Mouse (Mus musculus) neural tube, embryonic 11.5 days (tissue): ENCODE measurements around the gene Zfp618. TPM values are rescaled to one million over a fixed set of nuclear protein-coding genes. Genes with fewer than 3 reads are reported as not detected.

Source experiments
- ATAC-seq: fragments of 200-750 bp; cut with Nextera tagmentation; 2 replicates; pipeline ENCODE4 v1.8.0; 2017; ENCODE audit warnings: moderate number of reproducible peaks, mild to moderate bottlenecking, moderate TSS enrichment, moderate library complexity; ENCODE audit not compliant: insufficient read depth, low FRiP score, low TSS enrichment
- DNase-seq: peaks from one replicate; pipeline ENCODE4 v3.0.0-alpha.2; 2015; ENCODE audit warnings: low spot score
- H3K27ac ChIP-seq: fragments of 300-500 bp; sonication (generic); 2 replicates; pipeline ENCODE4 v1.5.1; 2014; ENCODE audit warnings: low read depth, mild to moderate bottlenecking, low read length
- H3K27me3 ChIP-seq: fragments of 300-500 bp; sonication (generic); 2 replicates; pipeline ENCODE4 v1.6.1; 2014; ENCODE audit warnings: mild to moderate bottlenecking, low read length, mixed read lengths; ENCODE audit not compliant: control insufficient read depth, insufficient read depth
- H3K36me3 ChIP-seq: fragments of 300-500 bp; sonication (generic); 2 replicates; pipeline ENCODE4 v1.6.1; 2014; ENCODE audit warnings: mild to moderate bottlenecking, low read length, moderate library complexity, mixed read lengths; ENCODE audit not compliant: control insufficient read depth, insufficient read depth
- H3K4me1 ChIP-seq: fragments of 300-500 bp; sonication (generic); 2 replicates; pipeline ENCODE4 v1.6.1; 2014; ENCODE audit warnings: low read length, mixed read lengths; ENCODE audit not compliant: control insufficient read depth, insufficient read depth
- H3K4me2 ChIP-seq: fragments of 300-500 bp; sonication (generic); 2 replicates; pipeline ENCODE4 v1.6.1; 2014; ENCODE audit warnings: low read depth, mild to moderate bottlenecking, moderate library complexity
- H3K4me3 ChIP-seq: fragments of 300-500 bp; sonication (generic); 2 replicates; pipeline ENCODE4 v1.5.1; 2014; ENCODE audit warnings: low read depth, low read length
- H3K9ac ChIP-seq: fragments of 300-500 bp; sonication (generic); 2 replicates; pipeline ENCODE4 v1.6.1; 2014; ENCODE audit warnings: mild to moderate bottlenecking, low read length
- H3K9me3 ChIP-seq: fragments of 300-500 bp; sonication (generic); 2 replicates; pipeline ENCODE4 v1.6.1; 2016; ENCODE audit warnings: low read length; ENCODE audit not compliant: control insufficient read depth
- WGBS: fragments of 180-500 bp; shearing (Covaris S2); extraction: QIAGEN DNeasy Blood & Tissue Kit; methylation state at CpG from one replicate; pipeline ENCODE4 v1.1.7; 2014; 5-methylcytosine and 5-hydroxymethylcytosine counted together
- polyA plus RNA-seq: library from polyadenylated mRNA; unstranded; fragments of >200 nt; fragmentation: Nextera tagmentation; extraction: Ambion mirVana; gene quantifications from 2 replicates; pipeline ENCODE4 v1.2.1, GENCODE M21; 2014

Zfp618 gene
- polyA plus RNA-seq, 1 experiment from 2014 or later: 54.3 TPM

DNA sequence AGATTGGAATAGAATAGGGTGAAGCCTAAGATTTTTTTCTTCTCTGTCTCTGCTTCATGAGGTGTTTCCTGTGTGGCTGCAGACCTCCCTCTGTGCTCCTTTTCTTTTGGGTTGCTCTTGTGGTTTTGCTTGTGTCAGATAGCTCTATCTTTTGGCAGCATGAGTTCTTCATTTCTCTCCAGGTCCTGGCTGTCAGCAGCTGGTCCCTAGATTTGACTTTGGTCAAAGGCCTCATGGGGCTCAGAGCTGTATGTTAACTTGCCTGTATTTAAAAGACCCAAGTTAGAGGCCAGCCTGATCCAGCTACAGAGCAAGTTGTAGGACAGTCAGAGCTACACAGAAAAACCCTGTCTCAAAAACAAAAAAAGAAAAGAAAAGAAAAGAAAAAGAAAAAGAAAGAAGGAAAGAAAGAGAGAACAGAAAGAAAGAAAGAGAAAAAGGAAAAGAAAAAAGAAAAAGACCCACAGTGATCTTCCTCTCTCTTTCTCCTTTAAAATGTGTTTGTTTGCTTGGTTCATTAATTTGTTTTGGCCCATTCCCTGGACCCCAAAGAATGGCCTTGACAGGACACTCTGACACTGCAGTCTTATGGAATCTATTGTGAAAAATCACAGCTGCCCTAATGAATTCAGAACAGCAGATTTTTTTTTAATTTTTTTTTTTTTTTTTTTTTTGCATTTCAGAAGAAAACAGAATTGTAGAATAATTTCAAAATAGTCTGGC lies 84.4 kb downstream of the Zfp618 start:
- no peaks in the 10 kb centered on the region for H3K36me3 ChIP-seq
- ATAC-seq (no peak), DNase-seq (no peak)
- no peaks in the 10 kb centered on the region for H3K27me3 ChIP-seq
- peaks cover 6% of the 10 kb centered on the region for H3K4me1 ChIP-seq
- H3K27ac ChIP-seq: no peak overlapping the region
- no peak overlapping the region for H3K9ac ChIP-seq
- no peak overlapping the region for H3K4me3 ChIP-seq
- H3K9me3 ChIP-seq: no peaks in the 10 kb centered on the region
- no peak overlapping the region for H3K4me2 ChIP-seq

DNA sequence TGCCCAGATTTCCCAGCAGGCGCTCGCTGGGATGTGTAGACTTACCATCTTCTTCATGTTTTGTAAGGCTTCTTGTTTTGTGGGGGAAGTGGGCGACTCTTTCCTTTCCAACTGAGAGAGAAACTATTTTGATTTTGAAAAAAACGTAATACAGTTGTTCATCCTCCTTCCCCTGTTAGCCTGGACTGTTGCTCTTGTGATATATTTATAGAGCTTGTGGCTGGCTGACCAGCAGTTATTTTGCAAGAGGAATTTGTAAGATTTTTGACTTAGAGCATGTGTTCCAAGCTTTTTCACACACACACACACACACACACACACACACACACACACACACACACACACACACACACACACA lies 84.9 kb downstream of the Zfp618 start:
- no peaks in the 10 kb centered on the region for H3K36me3 ChIP-seq
- H3K27ac ChIP-seq: no peak overlapping the region
- H3K4me1 ChIP-seq: peaks cover 6% of the 10 kb centered on the region
- no peaks in the 10 kb centered on the region for H3K9me3 ChIP-seq
- 85% methylated on average over 4 of the region's 4 CpGs for WGBS
- DNase-seq: no peak
- H3K9ac ChIP-seq: no peak overlapping the region
- no peak overlapping the region for H3K4me2 ChIP-seq
- no peaks in the 10 kb centered on the region for H3K27me3 ChIP-seq
- no peak for ATAC-seq
- no peak overlapping the region for H3K4me3 ChIP-seq

DNA sequence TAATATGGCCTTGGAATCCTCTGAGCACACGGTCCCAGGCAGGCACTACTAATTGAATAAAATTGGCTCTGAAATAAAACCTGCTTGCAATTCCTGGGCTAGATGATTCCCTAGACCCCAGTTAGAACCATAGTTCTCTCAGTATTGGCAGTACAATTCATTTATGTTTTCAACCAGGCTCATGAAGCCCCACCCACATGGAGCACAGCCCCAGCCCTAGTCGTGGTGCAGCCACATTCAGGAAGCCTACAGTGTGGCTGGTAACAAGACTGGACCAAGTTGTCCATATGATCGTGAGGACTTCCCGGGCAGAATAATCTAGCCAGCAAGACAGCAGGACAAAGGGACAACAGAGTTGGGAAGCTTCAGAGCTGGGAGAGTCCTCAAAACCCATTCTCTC lies 85.6 kb downstream of the Zfp618 start:
- H3K9ac ChIP-seq: no peak overlapping the region
- DNase-seq (no peak), ATAC-seq (no peak)
- peaks cover 7% of the 10 kb centered on the region for H3K4me1 ChIP-seq
- H3K9me3 ChIP-seq: no peaks in the 10 kb centered on the region
- no peaks in the 10 kb centered on the region for H3K36me3 ChIP-seq
- 76% methylated on average over 4 of the region's 4 CpGs for WGBS
- no peak overlapping the region for H3K4me2 ChIP-seq
- no peaks in the 10 kb centered on the region for H3K27me3 ChIP-seq
- no peak overlapping the region for H3K27ac ChIP-seq
- H3K4me3 ChIP-seq: no peak overlapping the region

DNA sequence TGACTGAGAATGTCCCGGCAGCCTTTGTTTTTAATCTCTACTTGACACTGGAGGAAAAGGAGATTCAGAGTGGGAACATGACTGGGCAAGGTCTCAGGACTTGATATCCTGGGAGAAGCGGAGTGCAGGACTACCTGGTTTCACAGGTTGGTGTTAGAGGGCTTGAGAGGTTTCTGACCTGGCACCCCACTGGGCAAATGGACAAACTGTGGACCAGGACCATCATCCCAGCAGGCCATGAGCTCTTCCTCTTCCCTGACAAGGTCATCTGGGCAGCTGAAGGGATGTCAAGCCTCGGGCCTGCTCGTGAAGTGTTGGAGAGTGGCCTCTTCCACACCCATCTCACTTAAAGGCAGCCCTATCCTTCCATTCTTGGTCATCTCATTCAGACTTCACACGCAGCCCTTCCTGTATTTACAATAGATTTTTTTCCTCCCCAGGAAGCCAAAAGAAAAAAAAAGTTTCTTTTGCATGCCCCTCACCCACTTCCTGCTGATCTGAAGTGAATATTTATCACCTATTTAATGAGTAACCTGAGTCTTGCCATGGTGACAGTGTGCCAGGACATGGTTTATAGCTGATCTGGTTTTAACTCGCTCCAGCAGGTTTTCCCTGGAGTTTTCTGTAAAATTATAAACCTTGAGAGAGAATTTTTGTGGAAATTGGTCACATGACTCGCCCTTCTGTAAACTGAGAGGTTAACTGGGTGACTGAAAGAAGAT lies 86.7 kb downstream of the Zfp618 start:
- H3K4me3 ChIP-seq: no peak overlapping the region
- H3K9ac ChIP-seq: no peak overlapping the region
- no peak overlapping the region for H3K27ac ChIP-seq
- 57% methylated on average over 7 of the region's 7 CpGs for WGBS
- ATAC-seq (no peak), DNase-seq (no peak)
- peaks cover 18% of the 10 kb centered on the region for H3K4me1 ChIP-seq
- no peaks in the 10 kb centered on the region for H3K27me3 ChIP-seq
- H3K9me3 ChIP-seq: no peaks in the 10 kb centered on the region
- H3K4me2 ChIP-seq: no peak overlapping the region
- no peaks in the 10 kb centered on the region for H3K36me3 ChIP-seq

DNA sequence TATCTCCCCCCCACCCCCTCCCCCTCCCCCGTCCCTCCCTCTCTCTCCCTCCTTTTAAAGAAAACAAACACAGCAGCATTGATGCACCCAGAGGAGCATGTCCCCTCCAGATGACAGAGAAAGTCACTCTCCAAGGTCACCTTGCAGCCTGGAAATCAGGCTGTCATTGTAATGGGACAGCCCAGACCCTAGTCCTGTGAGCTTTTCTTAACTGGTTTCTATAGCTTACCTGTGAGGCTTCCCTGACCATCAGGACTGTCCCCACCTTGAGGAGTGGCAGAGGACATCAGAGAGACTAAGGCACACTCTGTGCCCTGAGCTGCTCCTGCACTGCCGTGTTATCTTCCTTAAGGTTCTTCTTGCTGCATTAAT lies 87.3 kb downstream of the Zfp618 start:
- H3K4me2 ChIP-seq: no peak overlapping the region
- no peak for ATAC-seq
- no peaks in the 10 kb centered on the region for H3K27me3 ChIP-seq
- H3K27ac ChIP-seq: no peak overlapping the region
- H3K4me1 ChIP-seq: peaks cover 19% of the 10 kb centered on the region
- no peak overlapping the region for H3K4me3 ChIP-seq
- H3K36me3 ChIP-seq: no peaks in the 10 kb centered on the region
- H3K9me3 ChIP-seq: no peaks in the 10 kb centered on the region
- H3K9ac ChIP-seq: no peak overlapping the region
- 61% methylated on average over 2 of the region's 2 CpGs for WGBS
- DNase-seq: no peak

DNA sequence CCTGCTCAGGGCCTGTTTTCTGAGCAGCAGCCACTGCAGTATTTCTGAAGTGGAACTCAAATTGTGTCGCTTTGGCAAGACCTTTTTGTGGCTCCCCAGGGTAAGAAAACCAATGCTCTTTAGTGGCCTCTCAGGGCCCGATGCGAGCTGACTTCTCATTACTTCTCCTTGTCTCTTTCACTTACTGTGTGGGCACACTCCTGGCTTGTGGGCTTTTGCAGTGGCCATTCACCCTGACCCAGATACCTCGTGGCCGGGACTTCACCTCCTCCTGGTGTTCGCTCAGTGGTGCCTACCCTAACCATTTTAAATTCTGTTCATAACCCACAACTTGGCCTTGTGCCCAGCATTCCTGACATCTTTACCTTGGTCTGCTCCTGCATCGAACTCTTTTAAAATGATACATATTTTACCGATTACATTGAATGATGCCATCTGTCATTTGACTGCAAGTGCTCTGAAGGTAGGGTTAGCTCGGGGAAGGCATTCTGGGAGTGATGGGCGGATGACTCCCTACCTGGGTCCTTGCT lies 89.9 kb downstream of the Zfp618 start:
- Histone ChIP-seq H3K27me3 (no peaks in the 10 kb centered on the region), H3K36me3 (no peaks in the 10 kb centered on the region), H3K9ac (no peak overlapping the region), H3K4me3 (no peak overlapping the region), H3K4me2 (no peak overlapping the region), H3K27ac (no peak overlapping the region), H3K4me1 (peaks cover 19% of the 10 kb centered on the region), H3K9me3 (no peaks in the 10 kb centered on the region)
- DNase-seq (no peak), ATAC-seq (no peak)
- 81% methylated on average over 10 of the region's 10 CpGs for WGBS

DNA sequence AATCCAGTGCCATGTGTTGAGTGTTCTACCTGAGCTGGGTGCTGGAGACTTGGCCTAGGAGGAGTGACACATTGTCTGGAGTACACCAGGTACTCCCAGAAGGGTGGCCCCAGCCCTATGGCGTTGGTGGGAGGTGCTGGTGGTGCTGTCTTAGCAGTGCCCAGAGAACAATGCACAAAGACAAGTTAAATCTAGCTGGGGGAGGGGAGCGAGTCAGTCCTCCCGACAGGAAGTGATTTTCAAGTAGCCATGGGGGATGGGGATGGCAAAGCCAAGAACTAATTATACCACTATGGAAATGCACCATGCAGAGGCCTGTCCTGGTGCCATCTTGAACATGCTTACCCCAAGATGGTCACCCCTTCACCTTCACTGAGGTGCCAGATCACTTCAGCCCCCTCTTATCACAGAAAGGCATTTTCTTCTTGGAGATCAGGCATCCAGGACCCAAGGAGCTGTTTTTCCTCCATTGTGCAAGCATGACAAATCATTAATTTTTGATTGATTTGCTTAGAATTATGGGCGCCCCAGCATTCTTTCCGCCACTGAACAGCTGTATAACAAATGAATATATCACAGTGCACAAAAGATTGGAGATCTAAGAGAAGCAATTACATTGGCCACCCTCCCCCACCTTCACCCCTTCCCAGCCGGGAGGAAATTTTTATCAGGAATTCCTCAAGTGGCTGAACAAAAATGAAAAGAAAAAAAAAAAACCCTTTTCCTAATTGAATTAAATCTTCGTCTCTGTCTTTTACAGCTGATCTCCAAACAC lies 91.5 kb downstream of the Zfp618 start:
- DNase-seq (peak; percentile 68), ATAC-seq (peak; percentile 74)
- H3K9ac ChIP-seq: no peak overlapping the region
- no peaks in the 10 kb centered on the region for H3K27me3 ChIP-seq
- peak overlapping the region; percentile 90 for H3K27ac ChIP-seq
- H3K36me3 ChIP-seq: no peaks in the 10 kb centered on the region
- H3K4me3 ChIP-seq: no peak overlapping the region
- H3K4me1 ChIP-seq: peaks cover 18% of the 10 kb centered on the region
- 0 out of 2 replicates have a peak overlapping the region, but pooled peaks have one; percentile 2 for H3K4me2 ChIP-seq
- no peaks in the 10 kb centered on the region for H3K9me3 ChIP-seq
- WGBS: 40% methylated on average over 7 of the region's 7 CpGs

DNA sequence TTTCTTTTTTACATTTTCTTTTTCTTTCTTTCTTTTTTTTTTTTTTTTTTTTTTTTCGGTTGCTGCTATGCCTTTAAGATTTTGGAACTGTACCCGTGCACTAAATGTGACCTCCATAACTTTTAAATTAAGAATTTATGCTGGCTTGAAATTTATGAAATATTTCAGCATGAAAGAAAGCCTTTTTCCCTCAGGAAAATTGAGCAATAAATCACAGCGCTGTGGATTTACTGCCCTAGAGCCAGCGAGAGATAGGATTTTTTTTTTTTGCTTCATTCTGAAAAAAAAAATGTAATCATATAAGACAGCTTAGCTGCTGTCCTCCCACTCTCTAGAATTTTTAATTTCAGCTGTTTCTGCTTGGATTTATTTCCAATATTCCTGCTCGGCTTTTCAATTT lies 92.2 kb downstream of the Zfp618 start:
- Histone ChIP-seq H3K9ac (no peak overlapping the region), H3K4me1 (peaks cover 13% of the 10 kb centered on the region), H3K27me3 (no peaks in the 10 kb centered on the region), H3K4me2 (no peak overlapping the region), H3K9me3 (no peaks in the 10 kb centered on the region), H3K4me3 (no peak overlapping the region), H3K27ac (no peak overlapping the region), H3K36me3 (no peaks in the 10 kb centered on the region; the same call in 1 of the 2 replicates)
- no peak for DNase-seq
- no peak for ATAC-seq
- WGBS: 58% methylated on average over 5 of the region's 5 CpGs
